Mouse (Mus musculus) thymus, adult 2 months (tissue): Measurements from ENCODE around the gene Gm6583.

ENCODE experiments used
- CTCF ChIP-seq: fragments of 200-500 bp; IDR thresholded peaks from 2 replicates; pipeline ENCODE4 v1.5.1; 2012; ENCODE audit warnings: mild to moderate bottlenecking, control low read depth, low read length, moderate library complexity, borderline replicate concordance; ENCODE audit not compliant: control insufficient read depth, poor library complexity, insufficient read depth; ENCODE audit errors: extremely low read depth
- POLR2A ChIP-seq: fragments of 200-500 bp; IDR thresholded peaks from 2 replicates; pipeline ENCODE4 v1.6.1; 2012; ENCODE audit warnings: mild to moderate bottlenecking, low read length, control low read depth, moderate library complexity; ENCODE audit not compliant: control insufficient read depth, poor library complexity, insufficient read depth; ENCODE audit errors: extremely low read depth

GRCm38 (mm10) chr5:112305842-112306241 is 50.0 kb downstream of the Gm6583 start:
- TF ChIP-seq CTCF, result no peak
- TF ChIP-seq POLR2A, result no peak
